Mouse (Mus musculus): Measurements from ENCODE around the gene Pkd1.

DNA sequence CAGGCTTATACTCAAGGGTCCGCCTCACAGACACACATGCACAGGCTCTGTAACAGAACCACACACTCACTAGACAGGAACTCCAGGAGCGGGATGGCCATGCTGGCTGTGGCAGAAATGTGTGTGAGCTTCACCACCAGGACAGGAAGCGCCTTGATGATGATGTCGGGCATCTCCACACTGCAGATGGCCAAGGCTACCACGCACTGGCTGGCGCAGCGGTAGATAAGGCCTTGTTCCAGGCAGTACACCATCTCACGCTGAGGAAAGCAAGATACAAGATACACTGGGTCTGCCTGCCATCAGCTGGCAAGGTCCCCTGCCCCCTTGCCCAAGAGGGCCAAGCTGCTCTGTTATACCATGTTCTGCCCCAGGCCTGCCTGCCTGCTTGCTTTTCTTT, 59.2 kb downstream of the Pkd1 start:
- TF ChIP-seq CTCF (IDR thresholded peaks at IDR 0.05; ENCODE audit: control insufficient read depth, insufficient read depth, insufficient replicate concordance, low read depth, low read length) = no peak
- no peak for TF ChIP-seq POLR2A (IDR thresholded peaks at IDR 0.05; ENCODE audit: control insufficient read depth, low read depth, low read length)

Data from testis, adult 2 months (tissue).